Mouse (Mus musculus) midbrain, embryonic 16.5 days (tissue): ENCODE measurements around the gene Thap11. TPM values are rescaled to one million over a fixed set of nuclear protein-coding genes. Genes with fewer than 3 reads are reported as not detected.

Source experiments
- ATAC-seq: fragments of 200-750 bp; cut with Nextera tagmentation; 2 replicates; pipeline ENCODE4 v1.8.0; 2017; ENCODE audit warnings: moderate TSS enrichment
- H3K27ac ChIP-seq: fragments of 300-500 bp; sonication (generic); 2 replicates; pipeline ENCODE4 v1.5.1; 2014; ENCODE audit warnings: mild to moderate bottlenecking, low read length, mixed read lengths
- H3K27me3 ChIP-seq: fragments of 300-500 bp; sonication (generic); 2 replicates; pipeline ENCODE4 v1.6.1; 2014; ENCODE audit warnings: low read depth, low read length, mixed read lengths; ENCODE audit not compliant: control insufficient read depth, insufficient read depth
- H3K36me3 ChIP-seq: fragments of 300-500 bp; sonication (generic); 2 replicates; pipeline ENCODE4 v1.6.1; 2014; ENCODE audit warnings: mild to moderate bottlenecking, low read length, moderate library complexity, mixed read lengths; ENCODE audit not compliant: control insufficient read depth, insufficient read depth
- H3K4me1 ChIP-seq: fragments of 300-500 bp; sonication (generic); 2 replicates; pipeline ENCODE4 v1.6.1; 2014; ENCODE audit warnings: mild to moderate bottlenecking, low read length, mixed read lengths; ENCODE audit not compliant: control insufficient read depth, insufficient read depth
- H3K4me2 ChIP-seq: fragments of 300-500 bp; sonication (generic); 2 replicates; pipeline ENCODE4 v1.6.1; 2014; ENCODE audit warnings: mild to moderate bottlenecking, low read length, mixed read lengths
- H3K4me3 ChIP-seq: fragments of 300-500 bp; sonication (generic); 2 replicates; pipeline ENCODE4 v1.5.1; 2014; ENCODE audit warnings: low read depth, mild to moderate bottlenecking, low read length, moderate library complexity, mixed read lengths
- H3K9ac ChIP-seq: fragments of 300-500 bp; sonication (generic); 2 replicates; pipeline ENCODE4 v1.6.1; 2014; ENCODE audit warnings: low read depth, low read length, mixed read lengths
- H3K9me3 ChIP-seq: fragments of 300-500 bp; sonication (generic); replicated peaks from 2 replicates; pipeline ENCODE4 v1.6.1; 2014; ENCODE audit warnings: mild to moderate bottlenecking, low read length, mixed read lengths; ENCODE audit not compliant: control insufficient read depth, poor library complexity, severe bottlenecking
- WGBS: fragments of 180-500 bp; shearing (Covaris S2); extraction: QIAGEN DNeasy Blood & Tissue Kit; methylation state at CpG from one replicate; pipeline ENCODE4 v1.1.7; 2014; 5-methylcytosine and 5-hydroxymethylcytosine counted together
- polyA plus RNA-seq: library from polyadenylated mRNA; unstranded; fragments of >200 nt; fragmentation: Nextera tagmentation; extraction: Ambion mirVana; gene quantifications from 2 replicates; pipeline ENCODE4 v1.2.1, GENCODE M21; 2015

Thap11 gene
- polyA plus RNA-seq, 1 experiment from 2014 or later = 50.6 TPM

DNA sequence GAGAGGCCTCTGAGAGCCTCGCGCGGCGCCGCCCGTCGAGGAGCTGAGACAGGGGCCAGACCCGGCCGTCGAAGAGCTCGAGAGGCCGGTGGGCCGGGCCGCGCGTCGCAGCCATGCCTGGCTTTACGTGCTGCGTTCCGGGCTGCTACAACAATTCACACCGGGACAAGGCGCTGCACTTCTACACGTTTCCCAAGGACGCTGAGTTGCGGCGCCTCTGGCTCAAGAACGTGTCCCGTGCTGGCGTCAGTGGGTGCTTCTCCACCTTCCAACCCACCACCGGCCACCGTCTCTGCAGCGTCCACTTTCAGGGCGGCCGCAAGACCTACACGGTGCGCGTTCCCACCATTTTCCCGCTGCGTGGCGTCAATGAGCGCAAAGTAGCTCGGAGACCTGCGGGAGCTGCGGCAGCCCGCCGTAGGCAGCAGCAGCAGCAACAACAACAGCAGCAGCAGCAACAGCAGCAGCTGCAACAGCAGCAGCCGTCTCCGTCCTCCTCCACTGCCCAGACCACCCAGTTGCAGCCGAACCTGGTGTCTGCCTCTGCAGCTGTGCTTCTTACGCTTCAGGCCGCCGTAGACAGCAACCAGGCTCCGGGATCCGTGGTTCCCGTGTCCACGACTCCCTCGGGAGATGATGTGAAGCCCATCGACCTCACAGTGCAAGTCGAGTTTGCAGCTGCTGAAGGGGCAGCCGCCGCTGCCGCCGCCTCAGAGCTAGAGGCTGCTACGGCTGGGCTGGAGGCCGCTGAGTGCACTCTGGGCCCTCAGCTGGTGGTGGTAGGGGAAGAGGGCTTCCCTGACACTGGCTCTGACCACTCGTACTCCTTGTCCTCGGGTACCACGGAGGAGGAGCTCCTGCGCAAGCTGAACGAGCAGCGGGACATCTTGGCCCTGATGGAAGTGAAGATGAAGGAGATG, 576 bp downstream of the Thap11 start:
- ATAC-seq = peak; percentile 25
- peak overlapping the region; percentile 99 for H3K4me2 ChIP-seq
- peaks cover 39% of the 10 kb centered on the region for H3K4me1 ChIP-seq
- no peaks in the 10 kb centered on the region for H3K36me3 ChIP-seq
- no peaks in the 10 kb centered on the region for H3K9me3 ChIP-seq
- under 1% methylated on average over 66 of the region's 71 CpGs for WGBS
- peak overlapping the region; percentile 84 for H3K9ac ChIP-seq
- no peaks in the 10 kb centered on the region for H3K27me3 ChIP-seq
- H3K4me3 ChIP-seq = peak overlapping the region; percentile 66
- H3K27ac ChIP-seq = peak overlapping the region; percentile 84

DNA sequence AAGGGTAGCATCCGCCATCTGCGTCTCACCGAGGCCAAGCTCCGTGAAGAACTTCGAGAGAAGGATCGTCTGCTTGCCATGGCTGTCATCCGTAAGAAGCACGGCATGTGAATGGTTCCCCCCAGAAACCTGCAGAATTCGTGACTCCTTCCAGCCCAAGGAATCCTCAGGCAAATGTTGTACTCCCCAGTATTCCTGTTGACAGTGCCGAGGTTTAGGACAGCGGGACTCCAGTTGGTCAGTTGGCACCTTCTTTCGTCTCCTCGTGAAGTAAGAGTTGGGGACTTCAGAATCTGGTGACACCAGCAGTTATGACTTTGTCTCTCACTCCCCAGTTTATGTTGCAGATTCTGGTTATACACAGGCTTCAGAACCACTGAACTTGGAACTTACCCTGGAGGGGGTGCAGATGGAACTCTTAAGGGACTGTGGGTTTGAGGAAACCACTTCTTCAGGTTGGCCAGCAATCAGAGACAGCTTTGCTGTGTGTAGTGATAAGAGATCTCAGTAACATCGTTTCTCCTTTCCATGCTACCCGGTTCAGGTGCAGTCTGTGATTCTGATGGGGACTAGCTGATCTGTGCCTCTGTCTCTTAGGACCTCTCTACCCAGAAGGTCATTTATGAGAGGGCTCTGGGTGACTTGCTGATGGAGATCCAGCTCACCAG, 1.4 kb downstream of the Thap11 start:
- peak overlapping the region; percentile 84 for H3K27ac ChIP-seq
- H3K9me3 ChIP-seq = no peaks in the 10 kb centered on the region
- H3K4me1 ChIP-seq = peaks cover 37% of the 10 kb centered on the region

GRCm38 (mm10) chr8:105858495-105858894, 3.6 kb downstream of the Thap11 start:
- Histone ChIP-seq H3K27me3 (no peaks in the 10 kb centered on the region), H3K36me3 (no peaks in the 10 kb centered on the region), H3K9me3 (no peaks in the 10 kb centered on the region), H3K27ac (no peak overlapping the region), H3K4me1 (peaks cover 51% of the 10 kb centered on the region), H3K4me3 (no peak overlapping the region), H3K4me2 (no peak overlapping the region), H3K9ac (no peak overlapping the region)
- ATAC-seq = no peak
- 85% methylated on average over 5 of the region's 5 CpGs for WGBS

More for the DNA sequence above, 1.4 kb downstream of the Thap11 start:
- 21% methylated on average over 15 of the region's 15 CpGs for WGBS
- no peak for ATAC-seq
- H3K4me2 ChIP-seq = peak overlapping the region; percentile 99
- H3K36me3 ChIP-seq = no peaks in the 10 kb centered on the region
- H3K9ac ChIP-seq = peak overlapping the region; percentile 84
- H3K27me3 ChIP-seq = no peaks in the 10 kb centered on the region
- peak overlapping the region; percentile 66 for H3K4me3 ChIP-seq

DNA sequence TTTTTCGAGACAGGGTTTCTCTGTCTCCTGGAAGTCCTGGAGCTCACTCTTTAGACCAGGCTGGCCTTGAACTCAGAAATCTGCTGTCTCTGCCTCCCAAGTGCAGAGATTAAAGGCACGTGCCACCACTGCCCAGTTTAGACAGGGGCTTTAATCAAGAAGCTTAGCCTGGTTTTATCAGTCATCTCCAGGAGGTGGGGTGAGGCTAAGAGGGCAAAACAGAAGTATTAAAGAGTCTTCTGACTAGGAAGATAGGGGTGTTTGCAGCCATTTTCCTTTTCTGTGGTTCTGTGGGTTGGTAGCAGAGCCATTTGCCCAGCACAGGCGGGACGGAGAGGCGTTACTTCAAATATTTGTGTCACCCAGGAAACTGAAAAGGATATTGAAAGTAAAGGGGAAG, 4.4 kb downstream of the Thap11 start:
- Histone ChIP-seq H3K36me3 (no peaks in the 10 kb centered on the region), H3K4me1 (peaks cover 58% of the 10 kb centered on the region), H3K27ac (no peak overlapping the region; the same call in 1 of the 2 replicates), H3K9ac (no peak overlapping the region), H3K4me3 (no peak overlapping the region), H3K27me3 (no peaks in the 10 kb centered on the region), H3K9me3 (no peaks in the 10 kb centered on the region), H3K4me2 (no peak overlapping the region; the same call in 1 of the 2 replicates)
- ATAC-seq = no peak
- WGBS = 75% methylated on average over 5 of the region's 5 CpGs

- peak within 1 kb of the TSS; percentile 91 for H3K4me3 ChIP-seq
- H3K9me3 ChIP-seq = no peaks in the 10 kb centered on the region
- ATAC-seq = peak; percentile 98
- H3K4me2 ChIP-seq = peak within 1 kb of the TSS; percentile 93
- H3K27ac ChIP-seq = peak within 1 kb of the TSS; percentile 90
- H3K36me3 ChIP-seq = no peaks in the 10 kb centered on the region
- H3K9ac ChIP-seq = peak within 1 kb of the TSS; percentile 93
- WGBS = under 1% methylated on average over 56 of the region's 59 CpGs
- H3K27me3 ChIP-seq = no peaks in the 10 kb centered on the region
- H3K4me1 ChIP-seq = peaks cover 61% of the 10 kb centered on the region
These were observed 5.4 kb downstream of the Thap11 start, which contains the start of gene Nutf2 for GRCm38 (mm10) chr8:105860143-105860981. TSS of gene Nutf2 (plus strand) at chr8:105860580.

DNA sequence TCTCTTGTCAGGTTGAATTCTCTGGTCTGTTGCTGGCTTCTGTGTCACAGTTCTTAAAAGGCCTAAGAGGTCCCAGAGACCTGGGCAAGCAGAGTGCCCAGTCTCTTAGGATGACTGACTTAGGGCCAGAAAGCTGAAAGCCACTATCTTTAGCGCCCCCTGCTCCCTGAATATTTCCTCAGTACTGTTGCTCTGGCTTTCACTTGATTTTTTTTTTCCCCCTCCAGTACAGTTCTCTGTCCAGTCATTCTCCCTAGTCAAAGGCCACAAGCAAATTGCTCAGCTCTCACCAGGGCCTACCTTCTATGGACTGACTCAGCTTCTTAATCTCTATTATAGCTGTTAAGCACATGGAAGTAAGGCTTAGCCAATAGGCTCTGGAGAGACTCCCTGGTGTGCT, 7.0 kb downstream of the Thap11 start:
- H3K9ac ChIP-seq = peak overlapping the region; percentile 93
- H3K36me3 ChIP-seq = no peaks in the 10 kb centered on the region
- H3K27ac ChIP-seq = no peak overlapping the region
- H3K9me3 ChIP-seq = no peaks in the 10 kb centered on the region
- ATAC-seq = no peak
- no peaks in the 10 kb centered on the region for H3K27me3 ChIP-seq
- peaks cover 48% of the 10 kb centered on the region for H3K4me1 ChIP-seq
- H3K4me3 ChIP-seq = peak overlapping the region; percentile 91
- peak overlapping the region; percentile 93 for H3K4me2 ChIP-seq
- WGBS = 0% methylated on average over 1 of the region's 1 CpGs

- no peak for ATAC-seq
- peaks cover 13% of the 10 kb centered on the region for H3K36me3 ChIP-seq
- WGBS = 84% methylated on average over 6 of the region's 6 CpGs
These were observed 11.6 kb downstream of the Thap11 start for GRCm38 (mm10) chr8:105866364-105867029.

GRCm38 (mm10) chr8:105874301-105874700, 19.4 kb downstream of the Thap11 start:
- 94% methylated on average over 6 of the region's 6 CpGs for WGBS
- no peak overlapping the region for H3K27ac ChIP-seq
- no peaks in the 10 kb centered on the region for H3K9me3 ChIP-seq
- no peak overlapping the region for H3K9ac ChIP-seq
- ATAC-seq = no peak
- no peak overlapping the region for H3K4me2 ChIP-seq
- H3K4me1 ChIP-seq = no peaks in the 10 kb centered on the region
- no peaks in the 10 kb centered on the region for H3K27me3 ChIP-seq
- peaks cover 13% of the 10 kb centered on the region for H3K36me3 ChIP-seq
- H3K4me3 ChIP-seq = no peak overlapping the region

More at GRCm38 (mm10) chr8:105866364-105867029, 11.6 kb downstream of the Thap11 start:
- no peak overlapping the region for H3K4me2 ChIP-seq
- H3K9ac ChIP-seq = no peak overlapping the region
- no peak overlapping the region for H3K4me3 ChIP-seq
- H3K4me1 ChIP-seq = peaks cover 25% of the 10 kb centered on the region
- H3K27me3 ChIP-seq = no peaks in the 10 kb centered on the region
- H3K27ac ChIP-seq = no peak overlapping the region
- no peaks in the 10 kb centered on the region for H3K9me3 ChIP-seq
